Mouse (Mus musculus) kidney, postnatal 0 days (tissue): Measurements from ENCODE around the gene Bin2. TPM values are rescaled to one million over a fixed set of nuclear protein-coding genes. Genes with fewer than 3 reads are reported as not detected.

Experiments used
- ATAC-seq: fragments of 200-750 bp; cut with Nextera tagmentation; replicated peaks from 2 replicates; pipeline ENCODE4 v1.8.0; 2017; ENCODE audit warnings: low read depth, moderate number of reproducible peaks, moderate TSS enrichment, moderate library complexity; ENCODE audit not compliant: low FRiP score
- DNase-seq: peaks from one replicate; pipeline ENCODE4 v3.0.0-alpha.2; 2016; ENCODE audit warnings: low spot score
- H3K27ac ChIP-seq: fragments of 300-500 bp; sonication (generic); 2 replicates; pipeline ENCODE4 v1.5.1; 2014; ENCODE audit warnings: mild to moderate bottlenecking
- H3K27me3 ChIP-seq: fragments of 300-500 bp; sonication (generic); 2 replicates; pipeline ENCODE4 v1.6.1; 2014; ENCODE audit warnings: low read length, mixed read lengths; ENCODE audit not compliant: insufficient read depth
- H3K36me3 ChIP-seq: fragments of 300-500 bp; sonication (generic); 2 replicates; pipeline ENCODE4 v1.6.1; 2014; ENCODE audit warnings: low read length, mixed read lengths; ENCODE audit not compliant: insufficient read depth
- H3K4me1 ChIP-seq: fragments of 300-500 bp; sonication (generic); replicated peaks from 2 replicates; pipeline ENCODE4 v1.6.1; 2014; ENCODE audit warnings: antibody characterized with exemption, low read length, mixed read lengths; ENCODE audit not compliant: insufficient read depth
- H3K4me2 ChIP-seq: fragments of 300-500 bp; sonication (generic); 2 replicates; pipeline ENCODE4 v1.6.1; 2014; ENCODE audit warnings: mild to moderate bottlenecking, low read length, moderate library complexity, mixed read lengths
- H3K4me3 ChIP-seq: fragments of 300-500 bp; sonication (generic); replicated peaks from 2 replicates; pipeline ENCODE4 v1.5.1; 2014; ENCODE audit warnings: low read depth, low read length
- H3K9ac ChIP-seq: fragments of 300-500 bp; sonication (generic); 2 replicates; pipeline ENCODE4 v1.6.1; 2014; ENCODE audit warnings: low read depth, low read length
- H3K9me3 ChIP-seq: fragments of 300-500 bp; sonication (generic); replicated peaks from 2 replicates; pipeline ENCODE4 v1.6.1; 2016; ENCODE audit warnings: low read length, inconsistent platforms, mixed read lengths
- CTCF ChIP-seq: IDR thresholded peaks from 2 replicates; pipeline ENCODE4 v1.5.1; 2016; ENCODE audit warnings: antibody characterized with exemption, low read depth, mild to moderate bottlenecking, moderate library complexity
- WGBS: fragments of 180-500 bp; shearing (Covaris S2); extraction: QIAGEN DNeasy Blood & Tissue Kit; methylation state at CpG from one replicate; pipeline ENCODE4 v1.1.7; 2014; 5-methylcytosine and 5-hydroxymethylcytosine counted together
- polyA plus RNA-seq: library from polyadenylated mRNA; unstranded; fragments of >200 nt; fragmentation: Nextera tagmentation; extraction: Ambion mirVana; gene quantifications from 2 replicates; pipeline ENCODE4 v1.2.1, GENCODE M21; 2015

Bin2 gene
- polyA plus RNA-seq, 1 experiment from 2014 or later, result 0.93 TPM

DNA sequence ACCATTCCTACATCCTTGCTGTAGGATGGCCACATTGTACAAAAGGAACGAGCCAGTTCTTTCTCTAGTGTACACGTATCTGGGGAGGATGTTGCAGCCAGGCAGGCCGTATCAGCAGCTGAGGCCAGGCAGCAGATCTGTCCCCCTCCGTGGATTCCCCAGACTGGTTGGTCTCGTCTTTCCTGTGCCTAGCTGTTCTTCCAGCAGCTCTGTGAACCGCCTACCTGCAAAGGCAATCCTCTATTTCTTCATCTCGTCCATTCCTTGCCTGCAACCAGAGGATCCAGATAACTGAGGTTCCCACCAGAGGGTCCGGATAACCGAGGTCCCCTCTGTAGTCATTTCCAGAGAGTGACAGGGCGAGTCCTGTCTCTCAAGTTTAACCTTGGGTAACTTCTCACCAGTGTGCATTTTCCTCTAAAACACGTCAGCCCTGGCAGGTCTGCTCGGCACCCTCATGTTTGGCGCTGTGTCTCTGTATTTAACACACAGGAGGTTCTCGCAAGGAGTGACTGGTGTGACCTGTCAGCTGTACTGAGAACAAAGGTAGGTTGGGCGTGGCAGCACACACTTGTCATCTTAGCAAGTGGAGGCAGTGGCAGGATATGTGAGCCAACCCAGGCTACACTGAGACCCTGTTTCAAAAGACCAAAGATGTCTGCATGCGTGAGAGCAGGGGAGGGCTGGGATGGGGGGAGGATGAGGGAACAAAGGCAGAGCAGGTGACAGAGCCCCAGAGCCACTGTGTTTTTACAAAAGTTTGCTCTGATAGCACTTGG lies 29.2 kb downstream of the Bin2 start:
- Histone ChIP-seq H3K4me1 (peaks cover 9% of the 10 kb centered on the region), H3K9ac (no peak overlapping the region), H3K36me3 (no peaks in the 10 kb centered on the region), H3K9me3 (no peaks in the 10 kb centered on the region), H3K27me3 (no peaks in the 10 kb centered on the region), H3K27ac (no peak overlapping the region), H3K4me3 (no peak overlapping the region), H3K4me2 (no peak overlapping the region)
- ATAC-seq (no peak), DNase-seq (no peak)
- 77% methylated on average over 16 of the region's 16 CpGs for WGBS
- no peak for TF ChIP-seq CTCF

DNA sequence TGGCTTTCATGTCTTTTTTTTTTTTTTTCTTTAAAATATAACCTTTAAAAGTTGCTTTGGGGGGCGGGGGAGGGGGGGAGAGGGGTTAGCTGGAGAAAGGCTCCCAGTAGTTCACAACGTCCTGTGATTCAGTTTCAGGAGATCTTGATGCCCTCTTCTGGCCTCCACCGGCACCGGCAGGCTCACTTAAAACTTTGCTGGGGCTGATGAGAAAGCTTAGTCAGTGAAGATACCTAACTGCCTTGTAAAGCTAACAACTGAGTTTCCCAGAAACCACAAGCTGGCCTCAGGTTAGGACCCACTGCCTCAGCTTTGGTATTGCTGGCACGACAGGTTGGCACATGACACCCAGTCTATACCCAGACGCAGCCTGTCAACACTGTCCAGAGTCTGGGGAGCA lies 31.7 kb downstream of the Bin2 start:
- no peaks in the 10 kb centered on the region for H3K36me3 ChIP-seq
- H3K4me1 ChIP-seq, result peaks cover 14% of the 10 kb centered on the region
- 0 out of 2 replicates have a peak overlapping the region, but pooled peaks have one; percentile 91 for H3K27ac ChIP-seq
- no peaks in the 10 kb centered on the region for H3K27me3 ChIP-seq
- WGBS, result 12% methylated on average over 6 of the region's 6 CpGs
- ATAC-seq (no peak), DNase-seq (peak; percentile 70)
- H3K4me2 ChIP-seq, result peak overlapping the region; percentile 92; the same call in 1 of the 2 replicates
- no peak overlapping the region for H3K9ac ChIP-seq
- peak; percentile 59 for TF ChIP-seq CTCF
- peak overlapping the region; percentile 70; the same call in 1 of the 2 replicates for H3K4me3 ChIP-seq
- no peaks in the 10 kb centered on the region for H3K9me3 ChIP-seq

DNA sequence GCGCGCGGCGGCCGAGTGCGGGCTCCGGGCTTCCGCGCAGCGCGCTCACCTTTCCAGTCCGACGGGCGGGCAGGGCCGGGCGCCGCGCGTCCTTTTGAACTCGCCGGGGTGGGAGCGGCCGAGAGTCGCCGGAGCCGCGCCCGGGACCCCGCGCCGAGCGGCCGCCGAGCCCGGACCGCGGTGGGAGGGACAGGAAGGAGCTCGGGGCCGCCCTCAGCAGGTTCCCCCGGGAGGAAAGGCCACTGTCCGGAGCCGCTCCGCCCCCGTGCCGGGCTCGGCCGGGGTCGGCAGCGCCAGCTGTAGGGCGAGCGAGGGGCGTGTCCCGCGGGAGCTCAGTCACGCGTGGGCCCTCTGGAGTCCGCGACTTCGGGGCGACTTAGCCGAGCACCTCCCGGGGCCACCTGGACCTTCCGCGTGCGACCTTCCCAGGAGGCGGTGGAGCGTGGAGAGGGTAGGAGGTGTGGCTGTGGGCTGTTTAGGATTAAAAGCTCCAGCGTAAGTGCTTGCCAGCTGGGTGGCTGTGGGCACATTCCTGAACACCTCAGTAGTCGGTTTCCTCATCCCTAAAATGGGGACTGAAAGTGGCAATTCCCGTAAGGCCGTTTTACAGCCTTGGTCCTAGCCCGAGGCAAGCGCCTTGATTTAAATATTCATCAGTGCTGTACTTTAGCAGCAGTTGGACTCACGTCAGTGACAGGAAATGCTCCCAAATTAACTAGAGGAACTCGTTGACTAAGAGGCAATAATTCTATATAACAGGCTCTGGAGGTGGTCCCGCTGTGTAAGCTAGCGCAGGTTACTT lies 32.5 kb downstream of the Bin2 start, which contains the start of gene Smagp:
Gene Smagp (minus strand): TSS at position 241 of the 802 bp plus-strand sequence.
- no peaks in the 10 kb centered on the region for H3K36me3 ChIP-seq
- H3K27me3 ChIP-seq, result no peaks in the 10 kb centered on the region
- peak within 1 kb of the TSS; percentile 92 for H3K4me2 ChIP-seq
- WGBS, result under 1% methylated on average over 71 of the region's 77 CpGs
- DNase-seq (peak; percentile 63), ATAC-seq (peak; percentile 79)
- no peak for TF ChIP-seq CTCF
- no peaks in the 10 kb centered on the region for H3K9me3 ChIP-seq
- H3K9ac ChIP-seq, result peak within 1 kb of the TSS; percentile 85
- peak within 1 kb of the TSS; percentile 70 for H3K4me3 ChIP-seq
- peaks cover 20% of the 10 kb centered on the region for H3K4me1 ChIP-seq
- peak within 1 kb of the TSS; percentile 91 for H3K27ac ChIP-seq

DNA sequence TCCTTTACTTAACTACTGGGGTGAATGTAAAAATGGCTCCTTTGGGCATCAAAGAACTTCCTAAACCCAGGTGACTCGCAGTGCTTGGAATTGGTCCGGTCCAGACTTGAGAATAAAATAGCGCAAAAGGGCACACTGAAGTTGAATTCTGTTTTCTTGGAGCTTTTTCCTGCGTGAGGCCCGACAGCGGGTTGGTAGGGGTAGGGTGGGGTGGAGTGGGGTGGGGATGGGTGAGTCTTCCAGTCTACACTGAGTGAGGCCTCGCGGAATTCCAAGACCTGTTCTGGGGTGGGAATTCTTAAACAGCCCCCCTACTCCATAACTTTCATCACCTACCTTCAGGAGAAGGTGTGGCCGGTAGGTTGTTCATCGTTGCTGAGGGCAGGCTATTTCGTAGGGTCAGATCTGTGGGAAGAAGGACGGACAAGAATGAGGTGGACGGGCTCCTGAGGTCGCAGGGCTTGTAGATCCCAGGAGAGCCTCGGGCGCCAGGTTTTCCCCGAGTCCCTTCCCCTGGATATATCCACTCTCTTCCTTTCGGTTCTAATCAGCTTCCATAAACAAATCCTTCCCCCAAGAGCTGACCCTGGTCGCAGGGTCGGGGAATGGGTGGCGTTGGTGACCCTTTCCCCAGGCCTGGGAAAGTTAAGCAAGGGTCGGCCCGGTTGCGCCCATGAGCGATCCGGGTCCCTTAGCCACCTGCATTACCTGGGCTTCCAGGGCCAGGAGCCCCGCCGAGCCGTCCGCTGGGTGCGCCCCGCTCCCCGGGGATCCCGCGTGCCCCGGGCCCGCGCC lies 33.3 kb downstream of the Bin2 start:
- peak overlapping the region; percentile 92 for H3K4me2 ChIP-seq
- peak overlapping the region; percentile 70 for H3K4me3 ChIP-seq
- no peaks in the 10 kb centered on the region for H3K9me3 ChIP-seq
- ATAC-seq (no peak), DNase-seq (no peak)
- WGBS, result 5% methylated on average over 38 of the region's 38 CpGs
- H3K27ac ChIP-seq, result peak overlapping the region; percentile 91
- no peaks in the 10 kb centered on the region for H3K27me3 ChIP-seq
- TF ChIP-seq CTCF, result no peak
- peak overlapping the region; percentile 85 for H3K9ac ChIP-seq
- no peaks in the 10 kb centered on the region for H3K36me3 ChIP-seq
- peaks cover 20% of the 10 kb centered on the region for H3K4me1 ChIP-seq

DNA sequence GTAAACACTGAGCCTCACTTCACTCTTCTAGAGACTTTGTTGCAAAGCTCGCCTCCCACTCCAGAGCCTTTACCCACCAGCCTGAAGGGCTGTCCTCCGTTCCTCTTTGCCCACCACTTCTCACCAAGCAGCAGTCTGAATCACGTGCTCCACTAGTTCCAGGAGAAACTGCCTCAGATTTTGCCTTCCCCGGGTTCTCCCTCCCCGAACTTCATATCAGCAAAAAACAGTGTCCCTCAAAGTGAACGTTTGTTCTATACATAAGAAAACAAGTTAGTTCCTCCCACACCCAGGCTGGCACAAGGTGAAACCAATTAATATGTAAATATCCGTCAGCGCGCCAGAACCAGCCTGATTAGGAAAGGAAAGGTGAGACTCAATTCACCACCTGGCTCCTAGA lies 34.1 kb downstream of the Bin2 start:
- 0 out of 2 replicates have a peak overlapping the region, but pooled peaks have one; percentile 91 for H3K27ac ChIP-seq
- H3K4me1 ChIP-seq, result peaks cover 16% of the 10 kb centered on the region
- 22% methylated on average over 9 of the region's 9 CpGs for WGBS
- peak overlapping the region; percentile 92 for H3K4me2 ChIP-seq
- ATAC-seq (no peak), DNase-seq (peak; percentile 22)
- H3K36me3 ChIP-seq, result no peaks in the 10 kb centered on the region
- peak overlapping the region; percentile 70 for H3K4me3 ChIP-seq
- H3K27me3 ChIP-seq, result no peaks in the 10 kb centered on the region
- TF ChIP-seq CTCF, result no peak
- no peak overlapping the region; the same call in 1 of the 2 replicates for H3K9ac ChIP-seq
- no peaks in the 10 kb centered on the region for H3K9me3 ChIP-seq

DNA sequence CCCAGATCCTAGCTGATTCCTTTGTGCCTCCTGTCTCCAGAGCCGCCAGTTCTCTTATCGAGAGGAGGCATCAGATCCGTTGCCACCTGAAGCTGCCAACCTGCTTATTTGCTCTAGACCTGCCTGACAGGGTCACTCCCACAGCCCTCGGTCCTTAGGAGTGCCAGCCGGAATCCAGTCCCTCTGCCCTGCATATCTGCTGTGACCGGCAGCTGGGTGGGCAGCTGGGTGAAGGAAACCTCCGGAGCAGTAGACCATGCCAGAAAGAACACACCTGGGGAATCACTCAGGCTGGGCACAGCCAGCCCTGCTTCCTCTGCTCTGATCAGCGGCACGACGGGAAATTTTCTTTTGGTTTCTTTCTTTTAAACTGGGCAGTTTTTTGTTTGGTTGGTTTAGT lies 36.0 kb downstream of the Bin2 start:
- Histone ChIP-seq H3K4me1 (peaks cover 16% of the 10 kb centered on the region; the same call in 1 of the 2 replicates), H3K9me3 (no peaks in the 10 kb centered on the region), H3K27ac (peak overlapping the region; percentile 28), H3K4me2 (peak overlapping the region; percentile 12; the same call in 1 of the 2 replicates), H3K9ac (no peak overlapping the region), H3K4me3 (no peak overlapping the region), H3K36me3 (no peaks in the 10 kb centered on the region), H3K27me3 (no peaks in the 10 kb centered on the region)
- no peak for TF ChIP-seq CTCF
- WGBS, result 39% methylated on average over 10 of the region's 10 CpGs
- ATAC-seq (peak; percentile 50), DNase-seq (peak; percentile 73)
